Mouse (Mus musculus) ES-E14 (cell line): Measurements from ENCODE around the gene Ciart.
"Not testable (repeated sequence)": the region's sequence is repeated elsewhere in the genome, so short reads cannot be mapped to it uniquely, and the experiment has no call there.

Source experiments
- CHD2 ChIP-seq: IDR thresholded peaks from 2 replicates; pipeline ENCODE4 v1.6.1; 2014; ENCODE audit warnings: mild to moderate bottlenecking, low read depth, low read length, inconsistent platforms
- HCFC1 ChIP-seq: IDR thresholded peaks from 2 replicates; pipeline ENCODE4 v1.6.1; 2012; ENCODE audit warnings: low read length, inconsistent platforms, borderline replicate concordance; ENCODE audit not compliant: insufficient read depth
- MAFK ChIP-seq: IDR thresholded peaks from 2 replicates; pipeline ENCODE4 v1.6.1; 2014; ENCODE audit warnings: mild to moderate bottlenecking, low read depth, low read length, inconsistent platforms; ENCODE audit not compliant: insufficient read depth
- ZC3H11A ChIP-seq: IDR thresholded peaks from 2 replicates; pipeline ENCODE4 v1.6.1; 2012; ENCODE audit warnings: low read depth, mild to moderate bottlenecking, inconsistent platforms, low read length, borderline replicate concordance
- ZNF384 ChIP-seq: IDR thresholded peaks from 2 replicates; pipeline ENCODE4 v1.6.1; 2012; ENCODE audit warnings: low read depth, low read length, inconsistent platforms

- TF ChIP-seq HCFC1 = peak; percentile 94
- TF ChIP-seq MAFK, ZNF384, CHD2, ZC3H11A: not testable (repeated sequence)
These were observed 11.7 kb upstream of the Ciart start, which contains the start of gene Aph1a for GRCm38 (mm10) chr3:95893606-95894316.
